Mouse (Mus musculus) C2C12 (cell line): ENCODE results near the gene Atp5s. TPM values are rescaled to one million over a fixed set of nuclear protein-coding genes. Genes with fewer than 3 reads are reported as not detected.

Experiments
- H3K27me3 ChIP-seq: one replicate; pipeline ENCODE4 v1.6.1; 2011; ENCODE audit not compliant: control insufficient read depth, insufficient read depth, insufficient read length
- H3K36me3 ChIP-seq: one replicate; pipeline ENCODE4 v1.6.1; 2011; ENCODE audit not compliant: control insufficient read depth, insufficient read depth
- H3K4me3 ChIP-seq: one replicate; pipeline ENCODE4 v1.5.1; 2011; ENCODE audit warnings: mild to moderate bottlenecking, control low read depth; ENCODE audit not compliant: poor library complexity, insufficient read depth, severe bottlenecking
- H3K79me2 ChIP-seq: one replicate; pipeline ENCODE4 v1.6.1; 2011; ENCODE audit not compliant: control insufficient read depth, insufficient read depth
- H3K79me3 ChIP-seq: one replicate; pipeline ENCODE4 v1.6.1; 2011; ENCODE audit warnings: low read depth, control low read depth
- H3ac ChIP-seq: one replicate; pipeline ENCODE3; 2011; ENCODE audit warnings: low read depth; ENCODE audit not compliant: control insufficient read depth, insufficient read length
- CEBPB ChIP-seq: IDR thresholded peaks from one replicate; pipeline ENCODE4 v1.6.1; 2011; ENCODE audit warnings: low read depth, mild to moderate bottlenecking, control low read depth, moderate library complexity
- CTCF ChIP-seq: IDR thresholded peaks from one replicate; pipeline ENCODE4 v1.5.1; 2011; ENCODE audit not compliant: control insufficient read depth, insufficient read depth, insufficient read length
- FOSL1 ChIP-seq: IDR thresholded peaks from one replicate; pipeline ENCODE4 v1.8.0; 2011; ENCODE audit warnings: mild to moderate bottlenecking, low read length; ENCODE audit not compliant: poor library complexity, insufficient read depth, severe bottlenecking
- MAX ChIP-seq: IDR thresholded peaks from one replicate; pipeline ENCODE4 v1.6.1; 2011; ENCODE audit warnings: mild to moderate bottlenecking, control low read depth
- MYOD1 ChIP-seq: IDR thresholded peaks from one replicate; pipeline ENCODE4 v1.6.1; 2011; ENCODE audit warnings: low read depth; ENCODE audit not compliant: control insufficient read depth, insufficient read length
- MYOG ChIP-seq: IDR thresholded peaks from one replicate; pipeline ENCODE4 v1.6.1; 2011; ENCODE audit not compliant: control insufficient read depth, insufficient read length; ENCODE audit errors: extremely low read depth
- USF1 ChIP-seq: IDR thresholded peaks from one replicate; pipeline ENCODE4 v1.6.1; 2011; ENCODE audit warnings: low read depth, mild to moderate bottlenecking, control low read depth, moderate library complexity
- polyA plus RNA-seq: library from polyadenylated mRNA; unstranded; fragments of >200 nt; fragmentation: generic; extraction: Trizol; gene quantifications from one replicate; pipeline ENCODE4 v1.2.1, GENCODE M21; 2012; ENCODE audit warnings: missing spikeins

The Atp5s gene
- polyA plus RNA-seq, 1 experiment: 2.6 TPM

- Histone ChIP-seq H3K4me3 (no peak overlapping the region), H3K27me3 (no peaks in the 10 kb centered on the region), H3K79me2 (no peaks in the 10 kb centered on the region), H3K36me3 (peaks cover 27% of the 10 kb centered on the region), H3ac (no peak overlapping the region), H3K79me3 (no peaks in the 10 kb centered on the region)
- TF ChIP-seq MAX (no peak), FOSL1 (no peak), CTCF (no peak), USF1 (no peak), CEBPB (no peak), MYOD1 (no peak), MYOG (no peak)
Measured at GRCm38 (mm10) chr12:69696746-69697145, 28.0 kb upstream of the Atp5s start.

DNA sequence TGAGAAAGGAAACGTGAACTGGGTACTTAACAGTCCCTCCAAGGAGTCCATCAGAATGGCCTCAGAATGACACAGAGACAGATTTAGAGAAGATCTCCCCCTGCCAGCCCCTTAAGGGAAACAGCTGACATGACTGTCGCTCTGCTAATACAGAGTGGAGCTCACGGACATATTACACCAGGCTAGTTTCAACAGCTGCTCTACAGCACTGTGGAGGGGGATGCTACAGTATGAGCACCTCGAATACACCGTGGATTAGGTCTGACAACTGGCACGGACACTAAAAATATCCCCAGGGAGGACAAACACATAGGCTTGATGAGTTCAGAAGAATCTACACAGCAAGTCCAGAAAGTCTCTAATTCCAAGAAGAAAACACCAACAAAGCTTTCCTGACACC is 26.4 kb upstream of the Atp5s start:
- no peaks in the 10 kb centered on the region for H3K79me2 ChIP-seq

GRCm38 (mm10) chr12:69704799-69705458 is 19.8 kb upstream of the Atp5s start:
- H3ac ChIP-seq: no peak overlapping the region
- no peaks in the 10 kb centered on the region for H3K79me3 ChIP-seq
- H3K79me2 ChIP-seq: no peaks in the 10 kb centered on the region
- H3K36me3 ChIP-seq: peaks cover 19% of the 10 kb centered on the region
- H3K27me3 ChIP-seq: no peaks in the 10 kb centered on the region
- no peak overlapping the region for H3K4me3 ChIP-seq
- no peak for TF ChIP-seq FOSL1
- TF ChIP-seq CEBPB: no peak
- no peak for TF ChIP-seq CTCF
- no peak for TF ChIP-seq MYOD1
- TF ChIP-seq MYOG: no peak
- no peak for TF ChIP-seq MAX
- no peak for TF ChIP-seq USF1

More for the DNA sequence above, 26.4 kb upstream of the Atp5s start:
- no peak for TF ChIP-seq USF1
- no peak for TF ChIP-seq CEBPB
- Histone ChIP-seq H3K27me3 (no peaks in the 10 kb centered on the region), H3K79me3 (no peaks in the 10 kb centered on the region), H3ac (no peak overlapping the region), H3K4me3 (no peak overlapping the region), H3K36me3 (peaks cover 28% of the 10 kb centered on the region)

DNA sequence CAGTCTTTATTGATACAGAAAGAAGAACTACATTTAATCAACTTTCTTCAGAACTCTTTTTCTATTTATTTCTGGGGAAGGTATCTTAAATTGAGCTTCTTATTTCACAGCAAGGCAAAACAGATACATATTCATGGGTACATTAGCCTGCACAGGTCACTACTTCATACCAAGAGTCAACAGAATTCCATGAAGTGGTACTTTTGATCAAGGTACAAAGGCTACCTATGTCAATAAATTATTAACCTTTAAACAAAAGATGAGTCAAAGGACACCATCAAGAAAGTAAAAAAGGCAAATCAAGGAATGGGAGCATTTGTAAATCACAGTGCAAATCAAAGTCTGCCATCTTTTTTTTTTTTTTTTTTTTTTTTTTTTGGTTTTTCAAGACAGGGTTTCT is 11.1 kb upstream of the Atp5s start:
- no peak overlapping the region for H3K4me3 ChIP-seq
- no peaks in the 10 kb centered on the region for H3K79me3 ChIP-seq
- H3K27me3 ChIP-seq: no peaks in the 10 kb centered on the region
- H3K79me2 ChIP-seq: no peaks in the 10 kb centered on the region
- peaks cover 7% of the 10 kb centered on the region for H3K36me3 ChIP-seq
- H3ac ChIP-seq: no peak overlapping the region
- TF ChIP-seq USF1 (no peak), CTCF (no peak), CEBPB (no peak), MYOD1 (no peak), MAX (no peak), MYOG (no peak), FOSL1 (no peak)

- TF ChIP-seq USF1: no peak
- no peak for TF ChIP-seq MYOD1
- no peak for TF ChIP-seq MYOG
- TF ChIP-seq CTCF: no peak
- TF ChIP-seq CEBPB: no peak
- no peak for TF ChIP-seq FOSL1
- no peak for TF ChIP-seq MAX
- H3K79me3 ChIP-seq: peaks cover 5% of the 10 kb centered on the region
Measured at GRCm38 (mm10) chr12:69722857-69723256, 1.9 kb upstream of the Atp5s start.

DNA sequence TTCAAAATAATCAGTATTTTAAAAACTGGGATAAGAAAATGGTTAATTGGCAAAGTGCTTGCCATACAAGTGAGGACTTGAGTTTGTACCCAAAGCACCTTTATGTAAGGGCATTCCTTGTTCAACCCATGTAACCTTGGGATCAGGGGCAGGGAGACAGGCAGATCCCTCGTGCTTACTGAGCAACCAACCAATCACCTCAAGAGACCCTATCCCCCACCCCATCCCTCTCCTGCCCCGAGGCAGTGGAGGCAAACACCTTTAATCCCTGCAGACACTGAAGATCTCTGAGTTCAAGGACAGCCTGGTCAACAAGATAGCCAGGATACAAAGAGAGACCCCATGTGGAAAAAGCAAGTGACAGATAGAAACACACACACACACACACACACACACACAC is 1.4 kb upstream of the Atp5s start:
- no peak overlapping the region for H3ac ChIP-seq
- no peaks in the 10 kb centered on the region for H3K27me3 ChIP-seq
- peaks cover 27% of the 10 kb centered on the region for H3K36me3 ChIP-seq
- no peak for TF ChIP-seq MYOG
- no peak for TF ChIP-seq MYOD1
- TF ChIP-seq MAX: no peak
- TF ChIP-seq CTCF: no peak
- TF ChIP-seq CEBPB: no peak
- no peak for TF ChIP-seq FOSL1
- no peak for TF ChIP-seq USF1
- no peak overlapping the region for H3K4me3 ChIP-seq
- H3K79me3 ChIP-seq: peaks cover 5% of the 10 kb centered on the region
- H3K79me2 ChIP-seq: peaks cover 23% of the 10 kb centered on the region

More at GRCm38 (mm10) chr12:69722857-69723256, 1.9 kb upstream of the Atp5s start:
- Histone ChIP-seq H3K27me3 (no peaks in the 10 kb centered on the region), H3K36me3 (peaks cover 27% of the 10 kb centered on the region), H3K4me3 (no peak overlapping the region), H3ac (no peak overlapping the region), H3K79me2 (peaks cover 23% of the 10 kb centered on the region)
